Mouse (Mus musculus): ENCODE results near the gene Fads6. TPM values are rescaled to one million over a fixed set of nuclear protein-coding genes. Genes with fewer than 3 reads are reported as not detected.

Fads6 gene
- polyA plus RNA-seq, 1 experiment, result 57.3 TPM

DNA sequence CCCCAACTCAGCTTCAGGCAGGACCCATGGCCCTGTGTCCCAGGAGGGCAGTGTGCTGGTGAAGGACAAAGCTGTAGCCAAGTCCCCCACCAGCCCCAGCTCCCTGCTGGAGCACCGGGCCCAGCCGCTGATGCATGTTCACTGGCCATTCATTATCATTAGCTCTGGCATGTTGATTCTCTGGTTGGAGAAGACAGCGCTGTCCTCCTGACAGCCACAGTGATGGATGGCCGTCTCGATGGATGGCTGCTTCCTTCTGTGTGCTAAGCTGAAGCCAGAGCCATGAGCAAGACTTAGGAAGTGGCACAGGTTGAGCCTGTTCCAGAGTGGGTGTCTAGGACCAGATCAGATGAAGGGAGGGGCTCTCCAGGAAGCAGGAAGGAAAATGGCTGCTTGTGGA, 60.9 kb downstream of the Fads6 start:
- H3K4me3 ChIP-seq (replicated peaks; ENCODE audit: insufficient read depth, low read depth, low read length), result no peak overlapping the region
- no peaks in the 10 kb centered on the region for H3K27me3 ChIP-seq (ENCODE audit: control insufficient read depth, insufficient read depth, low read length)
- no peak for TF ChIP-seq POLR2A (IDR thresholded peaks at IDR 0.05; ENCODE audit: borderline replicate concordance, insufficient read depth, low read length)
- no peak for TF ChIP-seq CTCF (IDR thresholded peaks at IDR 0.05; ENCODE audit: borderline replicate concordance, insufficient read depth, low read depth, low read length)
- peaks cover 56% of the 10 kb centered on the region for H3K4me1 ChIP-seq (ENCODE audit: control insufficient read depth, insufficient read depth, low read length)
- no peak overlapping the region for H3K27ac ChIP-seq (ENCODE audit: insufficient read depth, low read length)
- 63% methylated on average over 5 of the region's 5 CpGs for WGBS
- DNase-seq, result no peak

DNA sequence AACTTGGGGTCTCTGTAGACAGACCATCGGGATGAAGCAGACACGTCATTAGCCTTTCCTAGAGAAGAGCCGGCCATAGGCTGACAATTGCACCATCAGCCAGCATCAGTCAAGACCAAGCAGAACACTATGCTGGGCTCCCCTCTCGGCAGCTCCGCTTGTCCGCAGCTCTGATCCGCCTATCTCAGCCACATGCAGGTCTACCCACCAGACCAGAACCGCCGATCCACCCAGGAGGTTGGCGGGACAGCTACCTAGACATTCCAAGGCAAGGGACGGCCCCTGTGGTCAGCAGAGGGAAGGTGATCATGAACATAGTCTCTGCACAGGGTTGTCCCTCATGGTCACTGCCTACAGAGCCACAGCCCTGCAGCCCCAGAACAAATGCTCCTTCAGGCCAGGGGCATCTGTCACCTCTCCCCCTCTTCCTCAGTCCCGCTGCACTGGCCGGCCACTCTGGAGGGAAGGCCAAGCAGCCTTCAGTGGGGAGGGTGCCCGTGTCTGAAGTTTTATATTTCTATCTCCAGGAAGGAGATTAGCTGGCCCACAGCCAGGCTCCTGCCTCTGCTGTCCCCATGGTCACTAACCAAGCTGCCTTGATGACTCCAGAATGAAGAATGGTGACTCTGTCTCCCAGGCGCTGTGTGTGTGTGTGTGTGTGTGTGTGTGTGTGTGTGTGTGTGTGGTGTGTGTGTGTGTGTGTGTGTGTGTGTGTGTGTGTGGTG, 63.0 kb downstream of the Fads6 start:
- no peaks in the 10 kb centered on the region for H3K27me3 ChIP-seq (ENCODE audit: control insufficient read depth, insufficient read depth, low read length)
- WGBS, result 37% methylated on average over 15 of the region's 15 CpGs
- peaks cover 55% of the 10 kb centered on the region for H3K4me1 ChIP-seq (ENCODE audit: control insufficient read depth, insufficient read depth, low read length)
- no peak for DNase-seq
- peak overlapping the region; percentile 16; the same call in 1 of the 2 replicates for H3K27ac ChIP-seq (ENCODE audit: insufficient read depth, low read length)
- TF ChIP-seq CTCF (IDR thresholded peaks at IDR 0.05; ENCODE audit: borderline replicate concordance, insufficient read depth, low read depth, low read length) (no peak), POLR2A (IDR thresholded peaks at IDR 0.05; ENCODE audit: borderline replicate concordance, insufficient read depth, low read length) (no peak)
- no peak overlapping the region for H3K4me3 ChIP-seq (replicated peaks; ENCODE audit: insufficient read depth, low read depth, low read length)

DNA sequence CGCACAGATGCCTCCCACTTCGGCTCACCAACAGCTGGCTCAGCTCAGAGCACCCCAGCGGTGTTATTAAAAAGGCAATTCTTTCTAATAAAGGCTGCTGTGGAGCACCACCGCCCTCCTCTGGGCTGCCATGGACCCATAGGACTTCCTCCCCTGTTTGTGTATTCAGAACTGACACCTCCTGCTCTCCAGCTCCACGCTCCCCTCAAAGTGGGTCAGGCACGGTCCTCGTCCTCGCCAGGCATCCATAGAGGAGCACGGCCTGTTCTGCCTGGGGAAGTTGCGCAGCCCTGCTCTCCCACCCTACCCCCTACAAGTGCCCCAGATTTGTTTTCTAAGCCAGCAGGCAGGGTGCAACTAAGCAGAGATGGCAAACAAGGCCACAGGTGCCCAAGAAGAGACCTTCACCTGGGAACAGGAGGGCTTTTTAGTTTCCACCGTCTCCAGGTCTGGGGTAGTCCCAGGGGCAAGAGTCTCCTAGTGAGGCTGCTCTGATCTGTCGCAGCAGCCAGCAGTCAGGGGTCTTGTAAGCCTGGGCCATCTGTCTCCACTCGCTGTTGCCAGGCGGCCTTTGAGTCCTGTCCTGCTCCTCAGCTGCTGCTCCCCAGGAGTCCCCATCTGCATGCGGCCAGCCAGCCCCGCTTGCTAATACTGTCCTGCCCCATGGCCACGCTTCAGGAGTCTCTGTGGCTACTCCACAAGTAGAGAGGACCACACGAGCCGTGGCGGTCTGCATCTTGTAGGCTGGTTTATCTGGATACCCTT, 63.8 kb downstream of the Fads6 start:
- peak in 1 of 2 experiments; percentile 63 for DNase-seq
- Histone ChIP-seq H3K27me3 (ENCODE audit: control insufficient read depth, insufficient read depth, low read length) (no peaks in the 10 kb centered on the region), H3K27ac (ENCODE audit: insufficient read depth, low read length) (peak overlapping the region; percentile 14; the same call in 1 of the 2 replicates), H3K4me3 (replicated peaks; ENCODE audit: insufficient read depth, low read depth, low read length) (no peak overlapping the region), H3K4me1 (ENCODE audit: control insufficient read depth, insufficient read depth, low read length) (peaks cover 57% of the 10 kb centered on the region)
- TF ChIP-seq CTCF (IDR thresholded peaks at IDR 0.05; ENCODE audit: borderline replicate concordance, insufficient read depth, low read depth, low read length) (peak; percentile 36; the same call in 1 of the 2 replicates), POLR2A (IDR thresholded peaks at IDR 0.05; ENCODE audit: borderline replicate concordance, insufficient read depth, low read length) (no peak)
- WGBS, result 42% methylated on average over 20 of the region's 20 CpGs

DNA sequence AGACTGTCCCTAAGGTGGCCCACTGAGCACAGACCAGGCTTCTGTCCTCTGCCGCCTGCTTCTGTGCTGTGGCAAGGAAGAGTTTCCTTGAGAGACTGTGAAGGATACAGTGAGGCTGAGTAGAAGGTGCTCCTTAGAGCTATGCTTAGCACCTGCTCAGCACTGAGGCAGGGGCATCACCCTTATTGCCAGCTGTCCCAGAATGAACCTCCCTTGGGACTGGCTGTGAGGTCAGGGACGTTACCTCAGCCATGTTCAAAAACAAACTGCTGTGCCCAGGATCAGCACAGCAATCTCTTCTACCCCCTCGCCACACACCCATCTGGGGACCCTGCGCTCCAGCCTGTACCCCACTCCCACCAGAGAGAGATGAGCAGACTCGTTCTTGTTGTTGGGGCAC, 64.6 kb downstream of the Fads6 start:
- Histone ChIP-seq H3K4me3 (replicated peaks; ENCODE audit: insufficient read depth, low read depth, low read length) (no peak overlapping the region), H3K27me3 (ENCODE audit: control insufficient read depth, insufficient read depth, low read length) (no peaks in the 10 kb centered on the region), H3K4me1 (ENCODE audit: control insufficient read depth, insufficient read depth, low read length) (peaks cover 63% of the 10 kb centered on the region), H3K27ac (ENCODE audit: insufficient read depth, low read length) (no peak overlapping the region; the same call in 1 of the 2 replicates)
- DNase-seq, result no peak
- TF ChIP-seq CTCF (IDR thresholded peaks at IDR 0.05; ENCODE audit: borderline replicate concordance, insufficient read depth, low read depth, low read length), result no peak
- no peak for TF ChIP-seq POLR2A (IDR thresholded peaks at IDR 0.05; ENCODE audit: borderline replicate concordance, insufficient read depth, low read length)
- 77% methylated on average over 5 of the region's 5 CpGs for WGBS

DNA sequence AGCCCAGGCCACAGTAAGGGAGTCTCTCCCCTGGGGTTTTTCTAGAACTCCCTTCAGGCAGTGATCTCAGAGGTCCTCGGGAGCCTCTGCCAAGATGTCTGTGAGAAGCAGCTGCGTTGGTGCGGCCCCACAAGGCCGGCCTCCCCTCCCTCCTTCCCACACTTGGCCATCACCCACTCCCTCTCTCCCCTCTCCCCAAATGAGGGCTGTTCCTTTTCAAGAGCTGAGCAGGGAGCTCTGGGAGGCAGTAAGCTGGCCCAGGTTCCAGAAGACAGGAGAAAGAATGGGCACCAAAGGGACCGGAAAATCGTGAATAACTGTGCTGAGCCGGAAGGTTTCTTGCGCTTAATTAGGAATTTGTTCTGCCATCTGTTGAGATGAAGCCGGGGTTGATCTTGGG, 65.5 kb downstream of the Fads6 start:
- DNase-seq, result peak in 1 of 2 experiments; percentile 52
- TF ChIP-seq POLR2A (IDR thresholded peaks at IDR 0.05; ENCODE audit: borderline replicate concordance, insufficient read depth, low read length), result no peak
- no peak for TF ChIP-seq CTCF (IDR thresholded peaks at IDR 0.05; ENCODE audit: borderline replicate concordance, insufficient read depth, low read depth, low read length)
- Histone ChIP-seq H3K27me3 (ENCODE audit: control insufficient read depth, insufficient read depth, low read length) (no peaks in the 10 kb centered on the region), H3K4me3 (replicated peaks; ENCODE audit: insufficient read depth, low read depth, low read length) (no peak overlapping the region), H3K27ac (ENCODE audit: insufficient read depth, low read length) (peak overlapping the region; percentile 35; the same call in 1 of the 2 replicates), H3K4me1 (ENCODE audit: control insufficient read depth, insufficient read depth, low read length) (peaks cover 69% of the 10 kb centered on the region)
- 16% methylated on average over 9 of the region's 9 CpGs for WGBS

DNA sequence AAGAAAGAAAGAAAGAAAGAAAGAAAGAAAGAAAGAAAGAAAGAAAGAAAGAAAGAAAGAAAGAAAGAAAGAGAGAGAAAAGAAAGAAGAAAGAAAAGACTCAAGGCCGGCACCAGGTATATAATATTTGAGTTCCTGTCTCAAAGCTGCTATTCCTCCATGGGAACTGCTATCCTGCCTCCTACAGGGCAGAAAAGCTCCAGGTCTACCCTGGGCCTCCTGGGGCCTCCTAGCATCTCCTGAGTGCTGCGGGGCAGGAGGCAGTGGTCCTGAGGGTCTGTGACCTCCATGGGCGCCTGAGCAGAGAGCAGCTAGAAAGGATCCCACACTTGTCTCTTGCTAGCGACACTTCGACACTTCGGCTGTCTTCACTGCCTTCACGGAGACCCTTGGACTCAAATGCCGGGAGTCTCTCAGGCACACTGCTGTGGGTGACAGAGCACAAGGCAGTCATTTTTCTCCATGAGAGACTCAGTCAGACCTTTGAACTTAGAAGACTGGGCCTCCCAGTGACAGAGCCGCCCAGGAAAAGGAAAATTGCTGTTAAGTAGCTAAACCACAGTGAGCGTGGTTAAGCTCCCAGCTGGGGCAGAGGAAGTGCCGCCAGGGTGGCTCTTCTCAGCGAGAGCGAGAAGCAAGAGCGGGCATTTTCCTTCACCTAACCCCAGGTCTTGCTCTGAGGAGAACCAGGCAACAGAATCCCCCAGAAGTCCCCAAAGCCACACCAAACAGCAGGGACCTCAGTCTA, 66.1 kb downstream of the Fads6 start:
- no peak for DNase-seq
- TF ChIP-seq CTCF (IDR thresholded peaks at IDR 0.05; ENCODE audit: borderline replicate concordance, insufficient read depth, low read depth, low read length), result no peak
- TF ChIP-seq POLR2A (IDR thresholded peaks at IDR 0.05; ENCODE audit: borderline replicate concordance, insufficient read depth, low read length), result no peak
- Histone ChIP-seq H3K4me3 (replicated peaks; ENCODE audit: insufficient read depth, low read depth, low read length) (no peak overlapping the region), H3K4me1 (ENCODE audit: control insufficient read depth, insufficient read depth, low read length) (peaks cover 71% of the 10 kb centered on the region), H3K27ac (ENCODE audit: insufficient read depth, low read length) (no peak overlapping the region), H3K27me3 (ENCODE audit: control insufficient read depth, insufficient read depth, low read length) (no peaks in the 10 kb centered on the region)
- 71% methylated on average over 14 of the region's 14 CpGs for WGBS

Other genes with a start within 250 kb of the Fads6 start
- 1.7 TPM in 2 replicates for gene Cd300ld3, start 249.3 kb downstream of the Fads6 start, polyA plus RNA-seq (2012; rRNA removed)
- gene Cd300e, start 235.5 kb downstream of the Fads6 start, polyA plus RNA-seq (2012; rRNA removed), result 0.11 and 0.24 TPM in 2 replicates
- 40.2 and 44.4 TPM in 2 replicates for gene Rab37, start 206.2 kb downstream of the Fads6 start, polyA plus RNA-seq (2012; rRNA removed)
- 0.57 and 0.72 TPM in 2 replicates for gene Cd300lf, start 163.7 kb downstream of the Fads6 start, polyA plus RNA-seq (2012; rRNA removed)
- 87.2 and 87.9 TPM in 2 replicates for gene Slc9a3r1, start 134.3 kb downstream of the Fads6 start, polyA plus RNA-seq (2012; rRNA removed)
- gene Tmem104, start 110.2 kb downstream of the Fads6 start, polyA plus RNA-seq (2012; rRNA removed), result 12.5 and 13.3 TPM in 2 replicates
- gene Nat9, start 109.8 kb downstream of the Fads6 start, polyA plus RNA-seq (2012; rRNA removed), result 30.8 and 37.5 TPM in 2 replicates
- gene Grin2c, start 30.4 kb downstream of the Fads6 start, polyA plus RNA-seq (2012; rRNA removed), result 249 and 283 TPM in 2 replicates
- 53.5 and 56.8 TPM in 2 replicates for gene Fdxr, start 20.6 kb downstream of the Fads6 start, polyA plus RNA-seq (2012; rRNA removed)
- 0.65 and 0.97 TPM in 2 replicates for gene Otop2, start 9.5 kb upstream of the Fads6 start, polyA plus RNA-seq (2012; rRNA removed)
- gene Ush1g, start 24.4 kb upstream of the Fads6 start, polyA plus RNA-seq (2012; rRNA removed), result 1.4 TPM in 2 replicates
- 0.11 and 0.13 TPM in 2 replicates for gene Otop3, start 37.1 kb upstream of the Fads6 start, polyA plus RNA-seq (2012; rRNA removed)
- gene Hid1, start 70.1 kb upstream of the Fads6 start, polyA plus RNA-seq (2012; rRNA removed), result 105 and 106 TPM in 2 replicates
- 53.7 and 54.3 TPM in 2 replicates for gene Cdr2l, start 84.3 kb upstream of the Fads6 start, polyA plus RNA-seq (2012; rRNA removed)
- gene Mrpl58, start 106.1 kb upstream of the Fads6 start, polyA plus RNA-seq (2012; rRNA removed), result 157 and 164 TPM in 2 replicates
- 899 and 972 TPM in 2 replicates for gene Atp5h, start 122.3 kb upstream of the Fads6 start, polyA plus RNA-seq (2012; rRNA removed)
- gene Kctd2, start 122.5 kb upstream of the Fads6 start, polyA plus RNA-seq (2012; rRNA removed), result 93.6 and 98.0 TPM in 2 replicates
- gene Trim80, start 142.9 kb upstream of the Fads6 start, polyA plus RNA-seq (2012; rRNA removed), result 0.15 and 0.25 TPM in 2 replicates
- gene Slc16a5, start 164.8 kb upstream of the Fads6 start, polyA plus RNA-seq (2012; rRNA removed), result 0.08 and 0.25 TPM in 2 replicates
- 7.3 and 8.5 TPM in 2 replicates for gene Armc7, start 178.0 kb upstream of the Fads6 start, polyA plus RNA-seq (2012; rRNA removed)
- gene Nt5c, start 194.2 kb upstream of the Fads6 start, polyA plus RNA-seq (2012; rRNA removed), result 98.2 and 102 TPM in 2 replicates
- gene Jpt1, start 216.7 kb upstream of the Fads6 start, polyA plus RNA-seq (2012; rRNA removed), result 75.1 and 77.2 TPM in 2 replicates
- gene Sumo2, start 238.6 kb upstream of the Fads6 start, polyA plus RNA-seq (2012; rRNA removed), result 260 and 273 TPM in 2 replicates